ENCODE assay signal across 11 mouse cellular contexts in the genomic region with DNA sequence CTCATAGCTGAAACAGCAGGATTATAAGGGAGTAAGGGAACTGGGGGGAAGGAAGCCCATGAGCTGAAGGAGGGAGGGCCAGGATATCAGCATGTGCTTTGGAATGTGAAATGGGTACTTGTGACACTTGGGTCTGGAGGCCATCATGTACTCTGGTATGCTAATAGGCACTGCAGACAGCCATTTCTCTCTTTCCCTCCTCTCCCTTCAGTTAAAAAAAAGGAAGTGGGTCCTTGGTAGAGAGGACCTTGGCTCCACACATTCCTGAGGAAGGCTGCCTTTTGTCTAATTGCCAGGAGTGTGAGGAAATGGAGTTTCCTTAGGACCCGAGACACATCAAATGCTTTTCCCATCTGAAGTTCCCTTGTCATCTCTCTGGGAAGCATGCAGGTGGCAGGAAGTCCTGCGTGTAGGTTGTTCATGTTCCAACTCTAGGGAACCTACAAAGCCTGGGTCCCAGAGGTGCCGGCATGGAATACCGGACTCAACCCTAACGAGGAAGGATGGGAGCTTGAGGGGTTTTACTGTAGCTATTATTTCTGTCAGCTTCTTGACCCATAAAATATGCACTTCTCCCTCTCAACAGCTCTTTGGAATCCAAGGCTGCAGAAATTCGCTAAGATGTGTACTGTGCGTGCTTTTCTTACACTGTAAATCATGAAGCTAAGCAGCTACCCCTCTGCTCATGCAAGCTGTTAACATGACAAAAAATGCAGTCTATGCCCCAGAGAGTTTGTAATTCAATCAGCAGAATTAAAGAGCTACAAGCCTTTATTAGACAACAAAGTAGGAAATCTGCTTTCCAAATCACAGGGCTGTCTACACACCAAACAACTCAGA.
DNase-seq lines count a peak whose midpoint lies in the region; ATAC-seq and TF ChIP-seq lines count a peak whose summit lies in the region.
"Had no signal": no experiment of that assay in that cellular context is flagged by ENCODE, and none has a peak within 500 bp of the region (broad histone marks: within the 10 kb centered on the region; RNA-seq: fewer than 3 reads in every experiment).

No protein-coding gene starts in this region.

- WGBS in kidney, adult 2 months = 26% methylated on average over 7 of the region's 7 CpGs
- WGBS in limb, embryonic 14.5 days = 35% methylated on average over 7 of the region's 7 CpGs

- H3K27ac ChIP-seq in kidney, adult 2 months (ENCODE audit: insufficient read depth, low read depth, low read length) = no peak overlapping the region
- peak overlapping the region; percentile 0; the same call in 1 of the 2 replicates for H3K27ac ChIP-seq in ES-E14 (ENCODE audit: insufficient read depth, low read depth, low read length, poor library complexity, severe bottlenecking)
- H3K27ac ChIP-seq in limb, embryonic 14.5 days (replicated peaks; ENCODE audit: low read depth, low read length) = no peak overlapping the region
- H3K27ac ChIP-seq: forebrain, embryonic 12.5 days had no signal

- no peaks in the 10 kb centered on the region for H3K9me3 ChIP-seq in ES-E14 (ENCODE audit: control insufficient read depth, insufficient read depth, low read depth, low read length)
- no peaks in the 10 kb centered on the region for H3K9me3 ChIP-seq in limb, embryonic 14.5 days (ENCODE audit: control insufficient read depth, low read length)
- H3K9me3 ChIP-seq: forebrain, embryonic 12.5 days; G1E had no signal

- H3K4me2 ChIP-seq in limb, embryonic 14.5 days (replicated peaks; ENCODE audit: low read depth, low read length, severe bottlenecking) = no peak overlapping the region
- H3K4me2 ChIP-seq: forebrain, embryonic 12.5 days had no signal

- TF ChIP-seq POLR2A in kidney, adult 2 months (IDR thresholded peaks at IDR 0.05; ENCODE audit: low read depth, low read length) = no peak
- no peak for TF ChIP-seq POLR2A in limb, embryonic 14.5 days (IDR thresholded peaks at IDR 0.05; ENCODE audit: borderline replicate concordance, extremely low read depth, insufficient read depth, insufficient read length)

- peak; percentile 44; the same call in 1 of the 2 replicates for ATAC-seq in limb, embryonic 14.5 days (ENCODE audit: low FRiP score, low read depth)
- ATAC-seq in activated CD4-positive, CD25-positive, alpha-beta regulatory T cell, adult 4 months = no peak
- ATAC-seq: inflammation-experienced regulatory T-cells, adult 6 months had no signal

- in situ Hi-C loops in ES-E14 (cut with MboI; ENCODE audit: low sequenced_read_pairs in 2 of 2, unreplicated experiment in 2 of 2) = no loop called here

- H3K4me1 ChIP-seq in kidney, adult 2 months (ENCODE audit: control insufficient read depth, insufficient read depth, low read length) = no peaks in the 10 kb centered on the region
- peaks cover 0 to 4% of the 10 kb centered on the region in 2 experiments; a peak in 2 of 4 replicates for H3K4me1 ChIP-seq in ES-E14 (ENCODE audit: control insufficient read depth in 2 of 2, insufficient read depth in 2 of 2, low read length in 2 of 2, poor library complexity in 1 of 2)
- no peaks in the 10 kb centered on the region for H3K4me1 ChIP-seq in limb, embryonic 14.5 days (ENCODE audit: control insufficient read depth, insufficient read depth, low read length)

- H3K9ac ChIP-seq in ES-E14 (ENCODE audit: insufficient read depth, low read depth, low read length, poor library complexity, severe bottlenecking) = no peak overlapping the region
- H3K9ac ChIP-seq in limb, embryonic 14.5 days (ENCODE audit: low read depth, low read length, severe bottlenecking) = no peak overlapping the region
- H3K9ac ChIP-seq: forebrain, embryonic 12.5 days had no signal

- DNase-seq in kidney, adult 2 months = peak; percentile 11
- no peak for DNase-seq in kidney, postnatal 25 days
- peak; percentile 54 for DNase-seq in ES-E14 (ENCODE audit: low read depth, low spot score)
- peak; percentile 14 for DNase-seq in MN1 (ENCODE audit: low spot score)
- no peak for DNase-seq in limb, embryonic 14.5 days (ENCODE audit: low spot score)
- no peak for DNase-seq in yolk sac, embryonic 10.5 days (ENCODE audit: low spot score)
- DNase-seq: cerebellum, postnatal 25 days had no signal

- H3K4me3 ChIP-seq in kidney, adult 2 months (ENCODE audit: insufficient read depth, low read depth, low read length) = no peak overlapping the region
- H3K4me3 ChIP-seq in ES-E14 (ENCODE audit: insufficient read depth in 1 of 2, low read depth in 1 of 2, low read length in 2 of 2, poor library complexity in 1 of 2, severe bottlenecking in 1 of 2) = no peak overlapping the region
- H3K4me3 ChIP-seq in limb, embryonic 14.5 days (replicated peaks; ENCODE audit: low read length) = no peak overlapping the region
- H3K4me3 ChIP-seq: forebrain, embryonic 12.5 days had no signal

- TF ChIP-seq CTCF in kidney, adult 2 months (conservative IDR thresholded peaks at IDR 0.05; ENCODE audit: insufficient read depth, insufficient read length, low read depth, low read length) = no peak

- H3K27me3 ChIP-seq in kidney, adult 2 months (replicated peaks; ENCODE audit: control insufficient read depth, insufficient read depth, low read length) = no peaks in the 10 kb centered on the region
- H3K27me3 ChIP-seq in limb, embryonic 14.5 days (ENCODE audit: control insufficient read depth, insufficient read depth, low read length) = no peaks in the 10 kb centered on the region
- H3K27me3 ChIP-seq: forebrain, embryonic 12.5 days had no signal

- no peaks in the 10 kb centered on the region for H3K36me3 ChIP-seq in kidney, adult 2 months (ENCODE audit: control insufficient read depth, insufficient read depth, low read length)
- H3K36me3 ChIP-seq in ES-E14 (ENCODE audit: control insufficient read depth, insufficient read depth, low read length, poor library complexity, severe bottlenecking) = no peaks in the 10 kb centered on the region
- H3K36me3 ChIP-seq in limb, embryonic 14.5 days (ENCODE audit: control insufficient read depth, insufficient read depth, low read length) = no peaks in the 10 kb centered on the region
- H3K36me3 ChIP-seq: forebrain, embryonic 12.5 days; G1E had no signal

TF ChIP-seq in ES-E14, 5 proteins besides CTCF, POLR2A, EP300 and RAD21:
- TF ChIP-seq MAFK (IDR thresholded peaks at IDR 0.05; ENCODE audit: insufficient read depth, low read depth, low read length) (no peak), CHD2 (IDR thresholded peaks at IDR 0.05; ENCODE audit: low read depth, low read length) (no peak), HCFC1 (IDR thresholded peaks at IDR 0.05; ENCODE audit: borderline replicate concordance, insufficient read depth, low read length) (no peak), ZNF384 (IDR thresholded peaks at IDR 0.05; ENCODE audit: low read depth, low read length) (no peak; the same call in 1 of the 2 replicates), ZC3H11A (IDR thresholded peaks at IDR 0.05; ENCODE audit: borderline replicate concordance, low read depth, low read length) (no peak)

Comparison
In these comparisons a context has a peak if more than half of its experiments do, and no peak if none do; other contexts are left out.
1. DNase-seq: peak in kidney, adult 2 months (single experiment), ES-E14 (single experiment) and MN1 (single experiment); none in kidney, postnatal 25 days (0 of 2), limb, embryonic 14.5 days (single experiment) and yolk sac, embryonic 10.5 days (single experiment).